Mouse (Mus musculus): ENCODE results near the gene Mfsd2b.
"Not testable (repeated sequence)": the region's sequence is repeated elsewhere in the genome, so short reads cannot be mapped to it uniquely, and the experiment has no call there.

The Mfsd2b gene

DNA sequence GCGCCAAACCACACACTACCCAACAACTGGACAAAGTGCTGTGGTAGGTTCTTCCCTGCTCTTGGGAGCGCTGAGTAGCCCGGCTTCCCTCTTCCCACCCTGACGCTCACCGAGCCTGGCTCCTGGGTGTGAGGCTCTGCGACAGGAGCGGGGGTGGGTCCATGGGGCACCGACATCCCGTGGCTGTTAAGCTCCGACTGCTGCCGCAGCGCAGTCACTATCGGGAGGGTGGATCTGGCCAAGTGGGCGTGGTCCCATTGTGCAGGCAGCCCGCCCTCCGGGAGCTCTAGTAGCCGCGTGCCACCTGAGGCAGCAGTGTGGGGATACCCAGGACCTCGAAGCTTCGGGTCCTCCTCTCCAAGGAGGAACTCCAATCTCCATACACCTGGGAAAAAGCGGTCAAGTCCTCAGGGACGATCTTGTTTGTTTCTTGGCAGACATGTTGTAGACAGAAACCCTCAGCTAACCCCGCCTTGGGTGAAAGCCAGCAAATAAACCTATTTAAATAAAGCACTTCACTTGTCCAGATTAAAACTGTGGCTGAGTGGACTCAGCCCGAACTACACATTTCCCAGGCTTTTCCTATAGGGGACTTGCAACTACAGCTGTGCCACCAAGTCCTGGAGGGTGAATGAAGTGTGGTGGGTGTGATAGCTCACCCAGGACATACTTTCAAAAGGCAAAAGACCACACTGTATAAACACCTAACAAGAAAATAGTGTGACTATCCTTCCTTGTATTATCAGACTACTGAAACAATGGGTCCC, at the start of gene Mfsd2b:
Gene Mfsd2b (minus strand): TSS at position 199 of the 767 bp plus-strand sequence.
- peak; percentile 58 for DNase-seq (ENCODE audit: extremely low spot score, low spot score)

DNA sequence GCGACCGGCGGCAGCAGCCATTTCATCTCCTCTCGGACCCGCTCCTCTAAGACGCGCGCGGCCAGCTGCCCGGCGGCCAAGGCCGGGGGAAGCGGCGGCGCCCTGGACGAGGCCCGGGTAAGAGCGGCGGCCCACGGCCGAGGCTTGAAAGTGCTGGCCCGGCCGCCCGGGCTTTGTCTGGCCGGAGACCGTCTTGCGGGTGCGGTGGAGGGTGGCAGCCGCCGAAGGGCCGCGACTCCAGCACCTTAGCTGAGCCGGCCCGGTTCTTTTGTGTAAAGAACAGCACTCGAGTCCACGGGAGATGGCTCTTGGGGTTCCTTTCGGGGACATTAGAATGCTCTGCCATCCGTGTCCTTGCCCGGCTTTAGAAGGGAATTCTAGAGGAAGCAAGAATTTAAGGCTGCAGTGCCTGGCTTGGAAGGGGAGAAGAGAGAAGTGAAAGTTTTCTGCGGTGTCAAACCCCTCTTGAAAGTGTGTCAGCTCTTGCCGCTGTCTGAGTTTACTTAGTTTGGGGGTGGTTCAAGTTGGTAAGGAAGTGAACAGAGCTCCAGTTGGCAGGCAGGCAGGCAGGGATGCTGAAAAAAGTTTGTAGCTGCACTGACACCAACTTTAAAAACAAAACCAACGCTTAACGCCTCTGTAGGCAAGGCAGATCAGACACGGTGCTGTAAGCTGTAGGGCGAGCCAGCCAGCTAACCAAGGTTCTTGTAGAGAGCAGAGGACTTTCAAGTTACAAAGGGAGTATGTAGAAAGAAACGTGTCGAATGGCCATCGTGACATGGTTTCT, 43.8 kb upstream of the Mfsd2b start:
- peak; percentile 88 for DNase-seq (ENCODE audit: extremely low spot score, low spot score)

DNA sequence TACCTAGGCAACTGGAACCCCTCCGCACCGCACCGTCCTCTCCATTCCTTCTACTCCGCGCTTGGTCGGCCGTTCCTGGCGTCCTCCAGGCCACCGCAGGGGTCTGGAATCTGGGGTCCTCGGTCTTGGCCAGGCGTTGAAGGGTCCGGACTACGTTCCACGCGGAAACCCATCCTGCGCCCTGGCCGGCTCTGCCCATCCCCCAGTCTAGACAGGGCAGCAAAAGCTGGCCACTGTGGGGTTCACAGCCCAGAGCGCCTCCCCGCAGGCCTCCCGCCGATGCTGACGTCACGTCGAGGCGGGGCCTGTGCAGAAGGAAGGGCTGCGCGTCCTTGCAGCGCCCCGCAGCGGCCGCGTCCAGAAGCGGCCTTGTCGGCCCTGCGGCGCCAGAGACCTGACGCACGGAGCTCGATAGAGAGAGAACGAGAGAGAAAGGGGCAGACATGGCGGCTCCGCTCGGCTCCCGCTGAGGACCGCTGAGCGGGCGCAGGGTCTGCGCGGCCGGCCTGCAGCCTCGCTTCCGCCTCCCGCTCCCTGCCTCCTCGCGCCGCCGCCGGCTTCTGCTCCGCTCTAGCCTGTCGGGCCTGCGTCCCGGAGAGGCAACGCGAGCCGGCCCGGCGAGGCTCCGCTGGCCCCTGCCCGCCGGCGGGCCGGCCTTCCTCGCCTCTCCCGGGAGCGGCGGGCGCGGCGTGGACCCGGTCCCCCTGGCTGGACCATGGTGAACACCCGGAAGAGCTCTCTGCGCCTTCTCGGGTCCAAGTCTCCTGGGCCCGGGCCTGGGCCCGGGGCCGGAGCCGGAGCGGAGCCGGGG, 43.0 kb upstream of the Mfsd2b start, which contains the start of gene Atad2b:
Gene Atad2b (plus strand): TSS at position 360 of the 811 bp plus-strand sequence.
- peak; percentile 98 for DNase-seq (ENCODE audit: extremely low spot score, low spot score)

DNA sequence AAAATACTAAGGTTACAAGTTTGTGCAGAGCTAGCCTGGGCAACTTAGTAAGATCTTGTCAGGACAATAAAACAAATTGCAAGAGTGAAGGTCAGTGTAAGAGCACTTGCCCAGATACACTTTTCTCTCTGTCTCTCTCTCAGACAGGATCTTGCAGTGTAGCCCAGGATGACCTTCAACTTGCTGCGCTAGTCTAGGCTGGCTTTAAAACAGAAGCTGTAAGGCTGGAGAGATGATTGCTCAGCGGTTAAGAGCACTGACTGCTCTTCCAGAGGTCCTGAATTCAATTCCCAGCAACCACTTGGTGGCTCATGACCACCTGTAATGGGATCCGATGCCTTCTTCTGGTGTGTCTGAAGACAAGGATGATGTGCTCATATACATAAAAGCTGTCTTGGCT, 40.8 kb upstream of the Mfsd2b start:
- DNase-seq (ENCODE audit: extremely low spot score, low spot score), result no peak

DNA sequence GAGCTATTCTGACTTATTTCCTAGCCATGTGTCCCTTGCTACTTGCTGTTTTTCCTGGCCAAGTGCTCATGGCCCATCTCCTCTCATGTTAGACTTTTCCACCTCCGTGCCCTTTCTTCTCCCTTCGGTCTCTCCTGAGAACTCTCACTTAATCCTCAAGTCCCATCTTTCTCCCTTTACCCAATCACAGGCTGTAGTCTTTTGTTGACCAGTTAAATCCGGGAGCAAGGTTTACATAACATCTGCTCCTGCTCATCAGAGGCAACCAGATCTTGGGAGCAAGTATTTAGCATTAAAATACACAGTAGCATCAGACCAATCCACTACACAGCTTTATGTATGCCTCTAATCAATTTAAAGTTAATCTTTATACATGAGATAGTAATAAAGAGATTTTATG, 40.3 kb upstream of the Mfsd2b start:
- DNase-seq (ENCODE audit: extremely low spot score, low spot score), result no peak

DNA sequence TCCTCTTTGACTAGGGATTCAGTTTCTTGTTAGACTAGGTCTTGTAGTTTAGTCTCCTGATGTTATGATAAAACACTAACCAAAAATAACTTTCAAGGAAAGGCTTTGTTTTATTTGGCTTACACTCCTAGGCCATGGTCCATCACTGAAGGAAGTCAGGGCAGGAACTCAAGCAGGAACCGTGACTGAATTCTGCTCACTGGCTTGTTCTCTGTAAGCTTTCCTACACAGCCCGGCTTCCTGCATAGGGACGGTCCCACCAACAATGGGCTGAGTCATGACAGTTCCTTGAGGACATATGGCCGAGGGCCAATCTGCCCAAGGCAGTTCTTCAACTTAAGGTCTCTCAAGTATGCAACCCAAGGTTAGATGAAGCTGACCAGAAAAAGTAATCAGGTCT, 37.6 kb upstream of the Mfsd2b start:
- no peak for DNase-seq (ENCODE audit: extremely low spot score, low spot score)

DNA sequence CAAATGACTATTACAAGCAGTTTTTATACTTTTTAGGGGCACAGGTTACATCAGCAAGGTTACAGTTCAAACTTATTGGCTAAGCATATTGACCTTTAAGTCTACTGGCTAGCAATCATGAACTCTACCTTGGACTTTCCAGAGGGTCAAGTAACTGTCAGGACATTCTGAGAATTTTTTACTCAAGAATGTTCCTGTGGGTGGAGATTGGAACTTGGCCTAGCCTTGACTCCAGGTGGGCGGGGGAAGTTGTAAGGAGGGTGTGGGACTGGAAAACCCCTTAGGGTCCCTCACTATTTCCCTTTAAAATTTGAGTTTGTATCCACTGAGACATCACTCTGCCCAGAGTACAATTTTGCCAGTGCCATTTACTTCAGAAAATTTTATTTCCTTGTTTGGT, 36.3 kb upstream of the Mfsd2b start:
- not testable (repeated sequence) for DNase-seq (ENCODE audit: extremely low spot score, low spot score)

DNA sequence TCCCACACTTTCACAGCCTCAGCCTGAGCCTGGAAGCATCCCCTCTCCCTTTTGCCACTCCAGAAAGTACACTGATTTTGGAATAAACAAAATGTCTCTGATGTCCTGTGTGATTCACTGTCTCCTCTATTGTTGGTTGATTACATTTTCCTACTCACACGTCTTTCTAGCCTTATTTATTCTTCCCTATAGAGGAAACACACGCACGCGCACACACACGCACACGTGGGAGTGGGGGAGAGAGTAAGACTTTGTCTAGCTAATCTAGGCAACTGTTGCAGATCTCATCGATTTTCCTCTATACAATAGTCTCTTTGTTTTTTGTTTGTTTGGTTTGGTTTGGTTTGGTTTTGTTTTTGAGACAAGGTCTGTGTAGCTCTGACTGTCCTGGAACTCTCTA, 34.2 kb upstream of the Mfsd2b start:
- DNase-seq (ENCODE audit: extremely low spot score, low spot score), result no peak

GRCm38 (mm10) chr12:4906951-4907906, 33.1 kb upstream of the Mfsd2b start, which contains the start of gene Ubxn2a:
Ubxn2a (minus strand) TSS chr12:4907705.
- DNase-seq (ENCODE audit: extremely low spot score, low spot score), result peak; percentile 88

- DNase-seq (ENCODE audit: extremely low spot score, low spot score), result no peak
Measured at GRCm38 (mm10) chr12:4906476-4906875, 32.3 kb upstream of the Mfsd2b start.

DNA sequence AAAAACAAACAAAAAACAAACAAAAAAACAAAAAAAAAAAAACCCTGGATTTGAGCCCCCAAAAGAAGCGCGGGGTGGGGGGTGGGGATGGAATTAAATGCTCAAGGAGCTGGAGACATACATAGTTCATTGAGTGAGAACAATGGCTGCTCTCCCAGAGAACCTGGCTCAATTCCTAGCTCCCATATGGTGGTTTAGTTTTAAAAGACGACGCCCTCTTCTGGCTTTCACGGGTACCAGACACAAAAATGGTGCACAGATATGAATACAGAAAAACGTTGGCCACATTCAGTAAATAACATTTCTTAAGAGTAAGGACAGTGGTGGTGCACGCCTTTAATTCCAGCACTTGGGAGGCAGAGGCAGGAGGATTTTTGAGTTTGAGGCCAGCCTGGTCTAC, 31.8 kb upstream of the Mfsd2b start:
- DNase-seq (ENCODE audit: extremely low spot score, low spot score), result no peak

- DNase-seq (ENCODE audit: extremely low spot score, low spot score), result no peak
Measured at GRCm38 (mm10) chr12:4898024-4898423, 23.9 kb upstream of the Mfsd2b start.

DNA sequence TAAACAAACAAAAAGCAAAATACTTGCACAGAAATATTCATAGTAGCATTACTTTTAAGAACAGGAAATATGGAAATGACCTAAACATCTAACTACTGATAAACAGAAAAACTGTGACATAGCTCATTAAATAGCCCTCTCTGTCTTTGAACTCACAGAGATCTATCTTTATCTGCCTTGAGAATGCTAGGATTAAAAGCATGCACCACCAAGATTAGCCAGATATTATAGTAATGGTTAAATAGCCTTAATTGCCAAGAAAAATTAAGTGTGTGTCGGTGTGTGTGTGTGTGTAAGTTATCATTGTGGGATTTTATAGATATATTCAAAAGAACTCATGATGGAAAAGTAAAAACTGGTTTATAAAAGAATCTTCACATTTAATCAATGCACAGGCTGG, 15.7 kb upstream of the Mfsd2b start:
- no peak for DNase-seq (ENCODE audit: extremely low spot score, low spot score)

GRCm38 (mm10) chr12:4889251-4889650, 15.1 kb upstream of the Mfsd2b start:
- DNase-seq (ENCODE audit: extremely low spot score, low spot score), result no peak

DNA sequence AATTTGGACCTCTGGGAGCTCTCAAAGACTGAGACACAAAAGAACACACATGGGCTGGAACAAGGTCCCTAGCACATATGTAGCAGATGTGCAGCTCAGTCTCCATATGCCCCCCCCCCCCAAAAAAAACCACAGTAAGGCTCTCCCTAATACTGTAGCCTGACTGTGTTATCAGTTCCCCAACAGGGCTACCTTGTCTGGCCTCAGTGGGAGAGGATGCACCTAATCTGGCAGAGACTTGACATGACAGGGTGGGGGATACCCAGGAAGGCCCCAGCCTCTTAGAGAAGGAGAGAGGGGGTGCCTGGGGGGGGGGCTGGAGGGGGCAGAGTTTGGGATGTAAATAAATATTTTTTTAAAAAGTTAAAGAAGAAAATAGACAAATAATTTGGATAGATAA, 14.6 kb upstream of the Mfsd2b start:
- no peak for DNase-seq (ENCODE audit: extremely low spot score, low spot score)

GRCm38 (mm10) chr12:4886581-4886980, 12.4 kb upstream of the Mfsd2b start:
- not testable (repeated sequence) for DNase-seq (ENCODE audit: extremely low spot score, low spot score)

DNA sequence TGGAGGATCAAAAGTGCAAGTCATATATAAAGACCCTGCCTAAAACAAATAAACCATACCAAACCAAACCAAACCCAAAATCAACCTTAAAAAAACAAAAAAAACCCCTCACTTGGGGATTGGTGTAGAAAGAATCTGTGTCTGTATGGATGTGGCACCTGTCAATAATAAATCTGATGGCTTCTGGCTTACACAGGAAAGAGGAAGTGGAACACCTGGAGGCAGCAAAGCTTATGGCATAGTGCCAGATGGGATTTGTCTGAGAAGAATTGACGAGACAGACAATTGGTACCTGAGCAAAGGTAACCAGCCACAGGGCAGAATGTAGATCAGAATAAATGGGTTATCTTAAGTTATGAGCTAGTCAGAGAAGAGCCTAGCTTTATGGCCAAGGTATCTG, 10.9 kb upstream of the Mfsd2b start:
- DNase-seq (ENCODE audit: extremely low spot score, low spot score), result no peak

GRCm38 (mm10) chr12:4882086-4882485, 7.9 kb upstream of the Mfsd2b start:
- no peak for DNase-seq (ENCODE audit: extremely low spot score, low spot score)

GRCm38 (mm10) chr12:4879048-4879447, 4.9 kb upstream of the Mfsd2b start:
- no peak for DNase-seq (ENCODE audit: extremely low spot score, low spot score)

GRCm38 (mm10) chr12:4878296-4878783, 4.2 kb upstream of the Mfsd2b start:
- no peak for DNase-seq (ENCODE audit: extremely low spot score, low spot score)
